Mouse (Mus musculus) embryonic facial prominence, embryonic 11.5 days (tissue): ENCODE measurements at regions not wholly inside any gene's neighbourhood (a gene's known extent, or its start where the extent isn't known, plus 50 kb on each side); places are given as distances from the start of the nearest gene placed in this dataset.

Source experiments
- ATAC-seq: fragments of 200-750 bp; cut with Nextera tagmentation; replicated peaks from 2 replicates; pipeline ENCODE4 v1.8.0; 2017; ENCODE audit warnings: low read depth; ENCODE audit not compliant: insufficient number of reproducible peaks, low FRiP score, low TSS enrichment
- DNase-seq: peaks from one replicate; pipeline ENCODE4 v3.0.0-alpha.2; 2015; ENCODE audit warnings: low spot score
- H3K27ac ChIP-seq: fragments of 300-500 bp; sonication (generic); replicated peaks from 2 replicates; pipeline ENCODE4 v1.5.1; 2014; ENCODE audit warnings: mild to moderate bottlenecking, low read depth, low read length, control low read depth
- H3K27me3 ChIP-seq: fragments of 300-500 bp; sonication (generic); 2 replicates; pipeline ENCODE4 v1.6.1; 2014; ENCODE audit warnings: mild to moderate bottlenecking, low read length, moderate library complexity, mixed read lengths; ENCODE audit not compliant: control insufficient read depth, insufficient read depth
- H3K36me3 ChIP-seq: fragments of 300-500 bp; sonication (generic); replicated peaks from 2 replicates; pipeline ENCODE4 v1.6.1; 2014; ENCODE audit warnings: low read depth, mild to moderate bottlenecking, low read length, moderate library complexity, mixed read lengths; ENCODE audit not compliant: control insufficient read depth, insufficient read depth
- H3K4me1 ChIP-seq: fragments of 300-500 bp; sonication (generic); 2 replicates; pipeline ENCODE4 v1.6.1; 2014; ENCODE audit warnings: low read length, mixed read lengths; ENCODE audit not compliant: control insufficient read depth, insufficient read depth
- H3K4me2 ChIP-seq: fragments of 300-500 bp; sonication (generic); 2 replicates; pipeline ENCODE4 v1.6.1; 2014; ENCODE audit warnings: low read depth, mild to moderate bottlenecking, control low read depth, low read length, moderate library complexity
- H3K4me3 ChIP-seq: fragments of 300-500 bp; sonication (generic); 2 replicates; pipeline ENCODE4 v1.5.1; 2014; ENCODE audit warnings: low read depth, low read length, control low read depth
- H3K9ac ChIP-seq: fragments of 300-500 bp; sonication (generic); replicated peaks from 2 replicates; pipeline ENCODE4 v1.6.1; 2014; ENCODE audit warnings: mild to moderate bottlenecking, control low read depth, low read length
- H3K9me3 ChIP-seq: fragments of 300-500 bp; sonication (generic); replicated peaks from 2 replicates; pipeline ENCODE4 v1.6.1; 2016; ENCODE audit warnings: mild to moderate bottlenecking, low read length, inconsistent platforms, mixed read lengths; ENCODE audit not compliant: control insufficient read depth
- WGBS: fragments of 180-500 bp; shearing (Covaris S2); extraction: QIAGEN DNeasy Blood & Tissue Kit; methylation state at CpG from one replicate; pipeline ENCODE4 v1.1.7; 2014; 5-methylcytosine and 5-hydroxymethylcytosine counted together

DNA sequence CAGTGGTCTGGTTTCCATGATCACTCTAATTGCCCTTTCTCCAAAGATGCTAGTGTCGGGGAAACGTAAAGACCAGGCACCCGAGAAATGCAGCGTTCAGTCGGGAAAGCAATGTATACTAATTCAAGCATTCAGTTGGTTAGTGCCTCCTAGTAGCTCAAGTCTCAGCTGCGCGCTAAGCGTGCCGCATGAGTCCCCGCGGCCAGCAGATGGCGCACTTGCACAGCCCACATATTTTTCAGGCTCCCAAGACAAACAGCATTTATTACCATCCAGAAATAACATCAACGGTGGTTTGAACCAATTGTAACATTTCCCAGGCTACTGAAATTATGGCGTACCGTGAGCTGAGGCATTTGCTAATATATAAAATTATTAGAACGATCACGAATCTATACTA, 222.3 kb downstream of the Brms1l start:
- no peaks in the 10 kb centered on the region for H3K36me3 ChIP-seq
- peak; percentile 87 for DNase-seq
- no peak overlapping the region for H3K9ac ChIP-seq
- H3K4me1 ChIP-seq, result no peaks in the 10 kb centered on the region
- ATAC-seq, result peak; percentile 34; the same call in 1 of the 2 replicates
- no peaks in the 10 kb centered on the region for H3K27me3 ChIP-seq
- no peak overlapping the region for H3K27ac ChIP-seq
- no peak overlapping the region for H3K4me3 ChIP-seq
- H3K9me3 ChIP-seq, result no peaks in the 10 kb centered on the region
- H3K4me2 ChIP-seq, result no peak overlapping the region
- WGBS, result 14% methylated on average over 17 of the region's 17 CpGs

- WGBS, result 78% methylated on average over 6 of the region's 6 CpGs
- no peak for ATAC-seq
- DNase-seq, result peak; percentile 28
- H3K36me3 ChIP-seq, result no peaks in the 10 kb centered on the region
- no peaks in the 10 kb centered on the region for H3K27me3 ChIP-seq
- no peak overlapping the region for H3K4me3 ChIP-seq
- no peaks in the 10 kb centered on the region for H3K4me1 ChIP-seq
- H3K27ac ChIP-seq, result no peak overlapping the region
- no peak overlapping the region for H3K4me2 ChIP-seq
- no peak overlapping the region for H3K9ac ChIP-seq
- no peaks in the 10 kb centered on the region; the same call in 1 of the 2 replicates for H3K9me3 ChIP-seq
These were observed 219.3 kb downstream of the Brms1l start for GRCm38 (mm10) chr12:56055382-56055781.

- 85% methylated on average over 3 of the region's 3 CpGs for WGBS
- Histone ChIP-seq H3K27ac (no peak overlapping the region), H3K4me3 (no peak overlapping the region), H3K36me3 (no peaks in the 10 kb centered on the region), H3K27me3 (no peaks in the 10 kb centered on the region), H3K9ac (no peak overlapping the region), H3K4me2 (no peak overlapping the region), H3K9me3 (no peaks in the 10 kb centered on the region; the same call in 1 of the 2 replicates), H3K4me1 (no peaks in the 10 kb centered on the region)
- ATAC-seq, result no peak
- DNase-seq, result no peak
These were observed 209.9 kb downstream of the Brms1l start for GRCm38 (mm10) chr12:56046050-56046449.

GRCm38 (mm10) chr12:56020954-56021514, 184.9 kb downstream of the Brms1l start:
- 13% methylated on average over 7 of the region's 7 CpGs for WGBS
- Histone ChIP-seq H3K27ac (no peak overlapping the region), H3K36me3 (no peaks in the 10 kb centered on the region), H3K9me3 (no peaks in the 10 kb centered on the region), H3K4me2 (no peak overlapping the region), H3K27me3 (no peaks in the 10 kb centered on the region), H3K4me3 (no peak overlapping the region), H3K4me1 (no peaks in the 10 kb centered on the region), H3K9ac (no peak overlapping the region)
- ATAC-seq (no peak), DNase-seq (no peak)

GRCm38 (mm10) chr12:56020547-56020946, 184.4 kb downstream of the Brms1l start:
- ATAC-seq, result no peak
- DNase-seq, result no peak
- no peaks in the 10 kb centered on the region for H3K9me3 ChIP-seq
- H3K9ac ChIP-seq, result no peak overlapping the region
- 16% methylated on average over 1 of the region's 1 CpGs for WGBS
- H3K4me3 ChIP-seq, result no peak overlapping the region
- H3K27me3 ChIP-seq, result no peaks in the 10 kb centered on the region
- H3K36me3 ChIP-seq, result no peaks in the 10 kb centered on the region
- no peaks in the 10 kb centered on the region for H3K4me1 ChIP-seq
- no peak overlapping the region for H3K27ac ChIP-seq
- H3K4me2 ChIP-seq, result no peak overlapping the region

DNA sequence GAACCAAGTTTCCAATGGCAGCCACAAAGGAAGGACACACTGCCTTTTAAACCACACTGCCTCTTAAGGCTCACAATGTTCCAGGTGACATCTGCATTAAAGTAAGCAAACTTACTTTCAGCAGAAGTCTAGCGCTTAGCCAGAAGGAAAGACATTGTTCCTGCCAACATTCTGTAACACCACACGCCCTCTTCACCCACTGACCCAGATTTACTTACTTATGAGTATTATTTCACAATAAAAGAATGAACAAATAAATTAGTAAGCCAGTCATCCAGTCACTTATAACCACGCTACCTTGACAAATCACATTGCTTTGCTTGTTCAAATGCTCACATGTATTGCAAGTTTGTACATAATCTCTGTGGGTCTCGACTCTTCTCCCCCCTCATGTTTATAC, 173.9 kb downstream of the Brms1l start:
- no peak overlapping the region for H3K27ac ChIP-seq
- no peaks in the 10 kb centered on the region for H3K4me1 ChIP-seq
- no peak for ATAC-seq
- no peak overlapping the region for H3K4me3 ChIP-seq
- no peaks in the 10 kb centered on the region for H3K27me3 ChIP-seq
- H3K36me3 ChIP-seq, result no peaks in the 10 kb centered on the region
- no peak for DNase-seq
- 73% methylated on average over 4 of the region's 4 CpGs for WGBS
- H3K9ac ChIP-seq, result no peak overlapping the region
- H3K4me2 ChIP-seq, result no peak overlapping the region
- H3K9me3 ChIP-seq, result no peaks in the 10 kb centered on the region; the same call in 1 of the 2 replicates

DNA sequence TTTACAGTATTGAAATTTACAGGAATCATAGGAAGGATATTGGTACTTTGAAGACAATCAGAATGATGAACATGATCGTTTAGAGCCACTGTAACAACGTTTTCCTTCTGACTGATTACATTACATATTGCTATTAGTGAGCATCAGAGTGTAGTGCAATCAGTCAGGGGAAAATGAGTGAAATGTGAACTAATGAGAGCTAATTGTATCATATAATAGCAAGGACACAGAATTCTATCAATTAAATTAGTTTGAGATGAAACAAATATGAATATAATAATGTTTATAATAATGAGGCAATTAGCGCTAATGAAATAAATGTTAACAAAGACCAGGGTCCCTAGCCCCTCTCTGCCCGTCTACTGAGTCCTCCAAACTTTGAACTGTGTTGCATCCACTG, 169.7 kb downstream of the Brms1l start:
- H3K27ac ChIP-seq, result no peak overlapping the region
- 67% methylated on average over 4 of the region's 4 CpGs for WGBS
- ATAC-seq (no peak), DNase-seq (no peak)
- H3K4me3 ChIP-seq, result no peak overlapping the region
- H3K4me2 ChIP-seq, result no peak overlapping the region
- no peaks in the 10 kb centered on the region for H3K9me3 ChIP-seq
- H3K4me1 ChIP-seq, result no peaks in the 10 kb centered on the region; the same call in 1 of the 2 replicates
- H3K27me3 ChIP-seq, result no peaks in the 10 kb centered on the region
- no peak overlapping the region for H3K9ac ChIP-seq
- H3K36me3 ChIP-seq, result no peaks in the 10 kb centered on the region

DNA sequence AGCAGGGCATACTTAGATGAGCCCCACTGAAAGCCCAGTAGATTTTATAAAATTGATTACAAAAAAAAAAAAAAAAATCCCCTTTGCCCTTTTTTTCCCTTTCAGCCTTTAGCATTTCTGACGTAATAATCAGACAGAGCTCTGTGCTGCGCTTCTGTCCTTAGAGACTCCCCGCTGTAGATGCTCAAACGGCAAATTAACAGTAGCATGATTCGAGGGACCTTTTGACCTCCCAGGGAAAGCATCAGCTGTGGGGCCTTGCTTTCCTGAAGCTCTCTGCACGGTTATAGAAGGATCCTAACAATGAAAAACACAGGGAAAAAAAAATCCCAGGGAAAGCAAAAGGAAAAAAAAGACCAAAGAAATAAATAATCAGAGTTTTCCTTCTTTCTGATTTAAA, 169.2 kb downstream of the Brms1l start:
- peak; percentile 55 for DNase-seq
- H3K27ac ChIP-seq, result no peak overlapping the region
- 0 out of 2 replicates have a peak, but pooled peaks have one; percentile 67 for ATAC-seq
- no peak overlapping the region for H3K4me2 ChIP-seq
- WGBS, result 8% methylated on average over 6 of the region's 6 CpGs
- no peak overlapping the region for H3K9ac ChIP-seq
- H3K4me1 ChIP-seq, result no peaks in the 10 kb centered on the region; the same call in 1 of the 2 replicates
- H3K27me3 ChIP-seq, result no peaks in the 10 kb centered on the region
- no peak overlapping the region for H3K4me3 ChIP-seq
- no peaks in the 10 kb centered on the region for H3K36me3 ChIP-seq
- no peaks in the 10 kb centered on the region for H3K9me3 ChIP-seq
